Mouse (Mus musculus): Measurements from ENCODE around the gene Galnt10. TPM values are rescaled to one million over a fixed set of nuclear protein-coding genes. Genes with fewer than 3 reads are reported as not detected.
A peak's percentile ranks its signal among the peaks of the same experiment; 100 is the strongest.

Gene Galnt10
- polyA plus RNA-seq, 1 experiment: 16.1 TPM

DNA sequence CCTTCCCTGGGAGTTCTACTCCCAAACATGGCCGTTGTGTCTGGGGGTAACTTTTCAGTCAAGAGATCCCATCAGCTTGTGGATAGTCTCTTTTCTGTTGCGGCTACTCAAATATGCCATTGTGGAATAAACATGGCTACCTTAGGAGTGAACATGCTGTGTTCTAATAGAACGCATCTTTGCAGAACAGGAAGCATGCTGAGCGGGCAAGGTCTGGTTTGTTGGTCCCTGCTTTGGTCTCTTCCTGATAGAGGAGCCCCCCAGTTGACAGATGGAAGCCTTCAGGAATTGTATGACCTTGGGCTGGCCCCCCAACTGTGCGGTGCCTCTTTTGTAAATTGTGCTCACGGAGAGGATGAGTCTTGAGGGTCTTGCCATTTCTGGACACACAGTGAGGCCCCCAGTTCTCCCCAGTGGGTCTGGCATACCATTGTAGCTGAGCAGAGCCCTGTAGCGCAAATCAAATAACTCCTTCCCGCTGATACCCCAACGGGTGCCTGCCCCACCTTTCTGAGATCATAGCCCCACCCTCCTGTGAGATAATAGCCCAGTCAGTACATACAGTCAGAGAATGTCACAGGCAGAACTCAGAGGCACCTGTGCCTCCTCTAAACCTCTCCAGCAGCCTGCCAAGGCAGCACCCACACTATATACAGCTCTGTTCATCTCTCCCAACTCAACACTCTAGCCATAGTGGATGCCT is 12.3 kb downstream of the Galnt10 start:
- H3K27me3 ChIP-seq (ENCODE audit: control insufficient read depth, insufficient read depth, low read length, poor library complexity, severe bottlenecking): no peaks in the 10 kb centered on the region
- no peaks in the 10 kb centered on the region for H3K36me3 ChIP-seq (ENCODE audit: control insufficient read depth, insufficient read depth, low read length, poor library complexity, severe bottlenecking)
- H3K9me3 ChIP-seq (replicated peaks; ENCODE audit: control insufficient read depth, insufficient read depth, low read length, poor library complexity, severe bottlenecking): no peaks in the 10 kb centered on the region
- H3K4me3 ChIP-seq (ENCODE audit: low read depth, low read length): no peak overlapping the region
- TF ChIP-seq EP300 (IDR thresholded peaks at IDR 0.05; ENCODE audit: insufficient read depth, low read depth, low read length) (no peak), POLR2A (IDR thresholded peaks at IDR 0.05; ENCODE audit: insufficient read depth, low read length) (no peak), CTCF (IDR thresholded peaks at IDR 0.05; ENCODE audit: low read depth, low read length) (no peak)
- H3K9ac ChIP-seq (ENCODE audit: low read depth, poor library complexity, severe bottlenecking): no peak overlapping the region
- no peak overlapping the region for H3K27ac ChIP-seq (ENCODE audit: insufficient read depth, low read length)
- H3K4me1 ChIP-seq (ENCODE audit: control insufficient read depth, insufficient read depth, low read length): peaks cover 7% of the 10 kb centered on the region

DNA sequence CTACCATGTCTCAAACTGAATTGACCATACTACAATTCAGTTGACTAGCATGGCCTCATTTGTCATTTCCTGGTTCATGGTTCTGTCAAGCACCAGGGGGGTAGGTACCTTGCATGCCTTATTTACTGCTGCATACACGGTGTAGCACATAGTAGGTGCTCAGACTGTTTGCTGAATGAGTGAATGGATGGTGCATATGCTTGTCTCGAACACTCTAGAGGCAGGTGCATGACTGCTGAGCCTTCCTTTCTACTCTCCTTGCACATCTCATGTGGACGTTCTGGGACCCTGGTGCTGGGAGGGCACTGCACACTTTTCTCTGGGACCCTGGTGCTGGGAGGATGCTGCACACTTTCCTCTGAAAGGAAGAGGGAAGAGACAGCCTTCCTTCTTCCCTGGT is 13.0 kb downstream of the Galnt10 start:
- Histone ChIP-seq H3K27ac (ENCODE audit: insufficient read depth, low read length) (no peak overlapping the region), H3K36me3 (ENCODE audit: control insufficient read depth, insufficient read depth, low read length, poor library complexity, severe bottlenecking) (no peaks in the 10 kb centered on the region), H3K4me1 (ENCODE audit: control insufficient read depth, insufficient read depth, low read length) (peaks cover 7% of the 10 kb centered on the region), H3K9me3 (replicated peaks; ENCODE audit: control insufficient read depth, insufficient read depth, low read length, poor library complexity, severe bottlenecking) (no peaks in the 10 kb centered on the region), H3K9ac (ENCODE audit: low read depth, poor library complexity, severe bottlenecking) (no peak overlapping the region), H3K4me3 (ENCODE audit: low read depth, low read length) (no peak overlapping the region), H3K27me3 (ENCODE audit: control insufficient read depth, insufficient read depth, low read length, poor library complexity, severe bottlenecking) (no peaks in the 10 kb centered on the region)
- TF ChIP-seq EP300 (IDR thresholded peaks at IDR 0.05; ENCODE audit: insufficient read depth, low read depth, low read length): no peak

DNA sequence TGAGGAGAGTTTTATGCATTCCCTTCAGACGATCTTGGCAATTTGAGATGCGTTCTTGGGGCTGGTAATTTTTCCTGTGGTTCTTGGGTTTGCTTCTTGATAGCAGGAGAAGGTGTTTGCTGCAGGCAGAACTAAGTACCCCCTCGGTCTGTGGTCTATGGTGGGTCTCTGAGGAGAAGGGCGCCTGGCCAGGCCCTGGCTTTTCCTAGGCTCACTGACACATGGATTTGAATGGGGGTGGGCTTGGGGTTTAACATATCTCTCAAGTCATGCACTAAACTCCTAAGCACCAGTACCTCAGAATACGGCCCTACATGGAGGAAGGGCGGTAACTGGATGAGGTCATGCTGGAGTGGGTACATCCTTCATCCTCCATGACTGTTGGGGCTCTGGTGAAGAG is 13.5 kb downstream of the Galnt10 start:
- Histone ChIP-seq H3K9ac (ENCODE audit: low read depth, poor library complexity, severe bottlenecking) (no peak overlapping the region), H3K27ac (ENCODE audit: insufficient read depth, low read length) (no peak overlapping the region), H3K36me3 (ENCODE audit: control insufficient read depth, insufficient read depth, low read length, poor library complexity, severe bottlenecking) (no peaks in the 10 kb centered on the region), H3K9me3 (replicated peaks; ENCODE audit: control insufficient read depth, insufficient read depth, low read length, poor library complexity, severe bottlenecking) (no peaks in the 10 kb centered on the region), H3K27me3 (ENCODE audit: control insufficient read depth, insufficient read depth, low read length, poor library complexity, severe bottlenecking) (no peaks in the 10 kb centered on the region), H3K4me3 (ENCODE audit: low read depth, low read length) (no peak overlapping the region), H3K4me1 (ENCODE audit: control insufficient read depth, insufficient read depth, low read length) (peaks cover 7% of the 10 kb centered on the region)
- TF ChIP-seq EP300 (IDR thresholded peaks at IDR 0.05; ENCODE audit: insufficient read depth, low read depth, low read length) (no peak), CTCF (IDR thresholded peaks at IDR 0.05; ENCODE audit: low read depth, low read length) (no peak), POLR2A (IDR thresholded peaks at IDR 0.05; ENCODE audit: insufficient read depth, low read length) (no peak)

DNA sequence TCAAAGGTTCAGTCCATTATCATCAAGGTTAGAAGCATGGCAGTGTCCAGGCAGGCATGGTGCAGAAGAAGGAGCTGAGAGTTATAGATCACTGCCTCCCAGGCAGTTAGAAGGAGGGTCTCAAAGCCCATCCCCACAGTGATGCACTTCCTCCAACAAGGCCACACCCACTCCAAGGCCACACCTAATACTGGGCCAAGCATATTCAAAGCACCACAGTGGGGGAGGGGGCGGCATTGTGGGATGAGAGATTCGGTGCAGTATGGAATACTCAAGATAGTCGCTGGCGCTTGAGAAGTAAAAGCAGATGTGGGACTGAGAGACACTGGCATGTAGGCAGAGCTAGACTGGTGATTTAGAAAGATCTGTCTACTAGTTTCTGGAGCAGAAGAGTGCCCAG is 14.9 kb downstream of the Galnt10 start:
- H3K27ac ChIP-seq (ENCODE audit: insufficient read depth, low read length): no peak overlapping the region
- H3K9me3 ChIP-seq (replicated peaks; ENCODE audit: control insufficient read depth, insufficient read depth, low read length, poor library complexity, severe bottlenecking): no peaks in the 10 kb centered on the region
- H3K9ac ChIP-seq (ENCODE audit: low read depth, poor library complexity, severe bottlenecking): no peak overlapping the region
- peaks cover 3% of the 10 kb centered on the region for H3K4me1 ChIP-seq (ENCODE audit: control insufficient read depth, insufficient read depth, low read length)
- no peak for TF ChIP-seq POLR2A (IDR thresholded peaks at IDR 0.05; ENCODE audit: insufficient read depth, low read length)
- TF ChIP-seq CTCF (IDR thresholded peaks at IDR 0.05; ENCODE audit: low read depth, low read length): no peak
- no peaks in the 10 kb centered on the region for H3K36me3 ChIP-seq (ENCODE audit: control insufficient read depth, insufficient read depth, low read length, poor library complexity, severe bottlenecking)
- H3K4me3 ChIP-seq (ENCODE audit: low read depth, low read length): no peak overlapping the region
- no peaks in the 10 kb centered on the region for H3K27me3 ChIP-seq (ENCODE audit: control insufficient read depth, insufficient read depth, low read length, poor library complexity, severe bottlenecking)

DNA sequence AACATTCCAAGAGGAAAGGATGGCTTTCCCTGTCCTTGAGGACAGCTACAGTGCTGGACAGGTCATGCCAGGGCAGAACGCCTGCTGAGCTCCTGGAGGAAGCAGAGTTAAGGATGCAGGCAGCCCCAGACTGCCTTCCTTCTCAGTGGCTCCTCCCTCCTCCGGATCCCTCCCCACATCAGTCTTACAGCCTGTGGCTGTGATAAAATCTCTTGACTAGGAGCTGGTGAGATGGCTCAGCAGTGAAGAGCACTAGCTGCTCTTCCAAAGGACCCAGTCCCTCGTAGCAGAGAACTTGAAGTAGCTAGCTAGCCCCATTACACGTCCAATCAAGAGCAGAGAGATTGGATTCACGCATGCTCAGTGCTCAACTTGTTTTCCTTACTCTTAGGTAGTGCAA is 15.6 kb downstream of the Galnt10 start:
- no peak overlapping the region for H3K9ac ChIP-seq (ENCODE audit: low read depth, poor library complexity, severe bottlenecking)
- TF ChIP-seq POLR2A (IDR thresholded peaks at IDR 0.05; ENCODE audit: insufficient read depth, low read length) (no peak), EP300 (IDR thresholded peaks at IDR 0.05; ENCODE audit: insufficient read depth, low read depth, low read length) (no peak), CTCF (IDR thresholded peaks at IDR 0.05; ENCODE audit: low read depth, low read length) (no peak)
- no peaks in the 10 kb centered on the region for H3K27me3 ChIP-seq (ENCODE audit: control insufficient read depth, insufficient read depth, low read length, poor library complexity, severe bottlenecking)
- no peaks in the 10 kb centered on the region for H3K36me3 ChIP-seq (ENCODE audit: control insufficient read depth, insufficient read depth, low read length, poor library complexity, severe bottlenecking)
- H3K4me1 ChIP-seq (ENCODE audit: control insufficient read depth, insufficient read depth, low read length): peaks cover 3% of the 10 kb centered on the region
- no peaks in the 10 kb centered on the region for H3K9me3 ChIP-seq (replicated peaks; ENCODE audit: control insufficient read depth, insufficient read depth, low read length, poor library complexity, severe bottlenecking)
- peak overlapping the region; percentile 53 for H3K27ac ChIP-seq (ENCODE audit: insufficient read depth, low read length)
- H3K4me3 ChIP-seq (ENCODE audit: low read depth, low read length): no peak overlapping the region

DNA sequence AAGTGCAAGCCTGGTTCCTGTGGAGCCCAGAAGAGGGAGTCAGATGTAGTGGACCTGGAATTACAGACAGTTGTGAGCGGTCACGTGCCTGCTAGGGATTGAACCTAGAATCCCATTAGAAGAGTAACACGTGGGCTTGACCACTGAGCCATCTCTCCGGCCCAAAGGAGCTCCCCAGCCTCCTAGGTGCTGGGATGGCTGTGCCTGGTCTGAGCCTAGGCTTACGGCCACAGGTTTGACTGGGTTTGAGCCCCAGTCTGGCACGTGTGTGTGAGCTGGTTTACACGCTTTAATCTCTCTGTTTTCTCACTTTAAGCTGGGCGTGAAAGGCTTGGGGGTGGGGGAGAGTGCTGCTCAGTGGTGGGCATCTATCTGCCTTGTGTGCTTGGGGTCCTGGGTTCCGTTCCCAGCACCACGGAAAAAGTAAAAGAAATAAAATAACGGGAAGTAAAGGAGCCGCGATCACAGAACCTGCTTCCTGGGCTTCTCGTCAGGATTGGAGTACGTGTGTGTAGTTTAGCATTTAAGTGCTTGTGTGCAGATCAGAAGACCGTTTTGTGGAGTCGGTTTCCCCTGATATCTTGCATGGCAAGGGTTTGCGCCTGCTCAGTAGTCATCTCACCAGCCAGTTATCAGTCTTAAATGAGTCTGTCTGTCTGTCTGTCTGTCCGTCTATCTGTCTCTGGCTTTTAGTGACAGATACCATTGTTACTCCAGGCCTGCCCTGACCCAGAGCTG is 16.4 kb downstream of the Galnt10 start:
- no peak for TF ChIP-seq CTCF (IDR thresholded peaks at IDR 0.05; ENCODE audit: low read depth, low read length)
- TF ChIP-seq POLR2A (IDR thresholded peaks at IDR 0.05; ENCODE audit: insufficient read depth, low read length): no peak
- no peak for TF ChIP-seq EP300 (IDR thresholded peaks at IDR 0.05; ENCODE audit: insufficient read depth, low read depth, low read length)
- H3K27me3 ChIP-seq (ENCODE audit: control insufficient read depth, insufficient read depth, low read length, poor library complexity, severe bottlenecking): no peaks in the 10 kb centered on the region
- H3K36me3 ChIP-seq (ENCODE audit: control insufficient read depth, insufficient read depth, low read length, poor library complexity, severe bottlenecking): no peaks in the 10 kb centered on the region
- H3K4me1 ChIP-seq (ENCODE audit: control insufficient read depth, insufficient read depth, low read length): peaks cover 3% of the 10 kb centered on the region
- H3K9ac ChIP-seq (ENCODE audit: low read depth, poor library complexity, severe bottlenecking): no peak overlapping the region
- no peaks in the 10 kb centered on the region for H3K9me3 ChIP-seq (replicated peaks; ENCODE audit: control insufficient read depth, insufficient read depth, low read length, poor library complexity, severe bottlenecking)
- H3K27ac ChIP-seq (ENCODE audit: insufficient read depth, low read length): no peak overlapping the region
- H3K4me3 ChIP-seq (ENCODE audit: low read depth, low read length): no peak overlapping the region

Measured in ES-Bruce4 (cell line).